Comparison of ENCODE assay signal across 20 mouse cellular contexts in genomic region chr9:66440007-66440406, GRCm38 (mm10).
"Had no signal": no experiment of that assay in that cellular context is flagged by ENCODE, and none has a peak within 500 bp of the region (broad histone marks: within the 10 kb centered on the region; RNA-seq: fewer than 3 reads in every experiment).

No protein-coding gene starts in this region.

- H3K27ac ChIP-seq: hindbrain, embryonic 15.5 days; layer of hippocampus, adult 2 months; limb, embryonic 10.5 days; limb, embryonic 13.5 days; liver, embryonic 14.5 days; macrophage; midbrain, embryonic 12.5 days; midbrain, embryonic 15.5 days; neural tube, embryonic 13.5 days; stomach, embryonic 15.5 days had no signal

- H3K4me2 ChIP-seq: hindbrain, embryonic 15.5 days; limb, embryonic 13.5 days; lung, embryonic 14.5 days; midbrain, embryonic 12.5 days; midbrain, embryonic 15.5 days; neural tube, embryonic 13.5 days; stomach, embryonic 15.5 days had no signal

- H3K4me1 ChIP-seq: hindbrain, embryonic 15.5 days; limb, embryonic 10.5 days; limb, embryonic 13.5 days; midbrain, embryonic 12.5 days; midbrain, embryonic 15.5 days; neural tube, embryonic 13.5 days; stomach, embryonic 15.5 days had no signal

- ATAC-seq: liver, postnatal 0 days; lung, postnatal 0 days; midbrain, embryonic 15.5 days had no signal

- H3K4me3 ChIP-seq: hindbrain, embryonic 15.5 days; layer of hippocampus, adult 2 months; limb, embryonic 10.5 days; limb, embryonic 13.5 days; midbrain, embryonic 12.5 days; midbrain, embryonic 15.5 days; myocyte; neural tube, embryonic 13.5 days; stomach, embryonic 15.5 days had no signal

- H3K27me3 ChIP-seq: hindbrain, embryonic 15.5 days; limb, embryonic 13.5 days; midbrain, embryonic 12.5 days; midbrain, embryonic 15.5 days; neural tube, embryonic 13.5 days; stomach, embryonic 15.5 days had no signal

- DNase-seq: layer of hippocampus, adult 9-11 months; liver; liver, postnatal 0 days; lung, embryonic 14.5 days; retina, postnatal 1 day; right cerebral cortex, postnatal 25 days; spleen, adult 18-20 months; thymus, postnatal 25 days had no signal

- H3K9me3 ChIP-seq: hindbrain, embryonic 15.5 days; limb, embryonic 10.5 days; limb, embryonic 13.5 days; midbrain, embryonic 12.5 days; midbrain, embryonic 15.5 days; neural tube, embryonic 13.5 days; stomach, embryonic 15.5 days had no signal

- H3K9ac ChIP-seq: hindbrain, embryonic 15.5 days; limb, embryonic 13.5 days; liver, embryonic 14.5 days; liver, postnatal 0 days; lung, embryonic 14.5 days; midbrain, embryonic 12.5 days; midbrain, embryonic 15.5 days; neural tube, embryonic 13.5 days; stomach, embryonic 15.5 days had no signal
